Mouse (Mus musculus): ENCODE results near the gene Iars2. TPM values are rescaled to one million over a fixed set of nuclear protein-coding genes. Genes with fewer than 3 reads are reported as not detected.
"Not testable (repeated sequence)": the region's sequence is repeated elsewhere in the genome, so short reads cannot be mapped to it uniquely, and the experiment has no call there.

Gene Iars2
- total RNA-seq, 2 experiments from 2014 or later: 72.1 to 72.3 TPM

DNA sequence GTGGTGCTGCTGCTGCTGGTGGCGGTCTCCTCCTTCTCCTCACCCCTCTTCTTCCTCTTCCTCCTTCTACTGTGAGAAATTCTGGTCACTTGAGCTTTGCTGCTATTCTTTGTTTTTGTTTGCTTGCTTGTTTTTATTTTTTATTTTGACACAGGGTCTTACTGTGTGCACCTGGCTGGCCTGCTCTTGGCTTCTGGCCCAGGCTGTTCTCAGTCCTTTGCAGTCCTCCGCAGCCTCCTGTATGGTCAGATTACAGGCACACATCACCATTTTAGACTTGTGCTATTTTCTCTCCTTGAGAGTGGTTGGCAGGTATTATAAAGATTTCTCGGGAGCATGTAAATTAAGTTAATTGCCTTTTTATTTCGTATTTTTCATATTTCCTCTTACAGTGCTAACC lies 4.9 kb upstream of the Iars2 start:
- DNase-seq: no peak
- intact Hi-C loops (cut with DNase I): no loop called here

DNA sequence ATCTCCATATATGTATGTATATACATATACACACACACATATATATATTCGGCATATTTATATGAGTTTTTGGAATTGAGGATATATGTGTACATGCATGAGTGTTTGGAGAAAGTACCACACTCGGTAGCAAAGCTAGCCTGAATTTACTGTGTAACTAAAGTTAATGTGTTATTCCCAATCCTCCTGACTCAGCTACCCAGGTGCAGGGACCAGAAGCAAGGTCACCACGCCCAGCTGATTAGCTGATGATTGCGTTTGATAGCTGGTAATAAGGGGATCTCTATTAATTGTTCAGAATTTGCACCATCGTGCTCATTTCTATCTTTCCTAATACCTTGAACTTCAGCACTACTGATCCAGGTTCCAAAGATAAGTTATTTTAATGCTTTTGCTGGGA lies 4.5 kb upstream of the Iars2 start:
- intact Hi-C loops (cut with DNase I): loop anchor here (2.0 kb wide), 1 partner anchor 29 kb away; the partner anchor contains the start of gene Eprs
- no peak for DNase-seq

GRCm38 (mm10) chr1:185331983-185332430 lies 2.8 kb upstream of the Iars2 start, which contains the start of gene Bpnt1:
Gene Bpnt1, plus strand, starts transcription at chr1:185332149.
- intact Hi-C loops (cut with DNase I): loop anchor here (2.0 kb wide), 1 partner anchor 31 kb away; the partner anchor contains the start of gene Eprs

GRCm38 (mm10) chr1:185331364-185331763 lies 2.2 kb upstream of the Iars2 start:
- intact Hi-C loops (cut with DNase I): no loop called here
- no peak for DNase-seq

More at GRCm38 (mm10) chr1:185331983-185332430, 2.8 kb upstream of the Iars2 start, which contains the start of gene Bpnt1:
- DNase-seq: peak; percentile 90 to 93

GRCm38 (mm10) chr1:185329851-185330250 lies 655 bp upstream of the Iars2 start:
- intact Hi-C loops (cut with DNase I): no loop called here
- no peak for DNase-seq

- intact Hi-C loops (cut with DNase I); DNase-seq: not testable (repeated sequence)
Observed at GRCm38 (mm10) chr1:185327754-185328345, 1.3 kb downstream of the Iars2 start.

GRCm38 (mm10) chr1:185315846-185316568 lies 13.2 kb downstream of the Iars2 start:
- no peak for DNase-seq
- intact Hi-C loops (cut with DNase I): no loop called here

- intact Hi-C loops (cut with DNase I): no loop called here
- DNase-seq: no peak
Observed at GRCm38 (mm10) chr1:185314546-185314945, 14.7 kb downstream of the Iars2 start.

- intact Hi-C loops (cut with DNase I): no loop called here
- DNase-seq: peak; percentile 28 to 30
Observed at GRCm38 (mm10) chr1:185311949-185312348, 17.2 kb downstream of the Iars2 start.

- peak; percentile 71 to 76 for DNase-seq
- intact Hi-C loops (cut with DNase I): no loop called here
Observed at GRCm38 (mm10) chr1:185308908-185309307, 20.3 kb downstream of the Iars2 start.

GRCm38 (mm10) chr1:185308334-185308733 lies 20.9 kb downstream of the Iars2 start:
- intact Hi-C loops (cut with DNase I): no loop called here
- DNase-seq: no peak

DNA sequence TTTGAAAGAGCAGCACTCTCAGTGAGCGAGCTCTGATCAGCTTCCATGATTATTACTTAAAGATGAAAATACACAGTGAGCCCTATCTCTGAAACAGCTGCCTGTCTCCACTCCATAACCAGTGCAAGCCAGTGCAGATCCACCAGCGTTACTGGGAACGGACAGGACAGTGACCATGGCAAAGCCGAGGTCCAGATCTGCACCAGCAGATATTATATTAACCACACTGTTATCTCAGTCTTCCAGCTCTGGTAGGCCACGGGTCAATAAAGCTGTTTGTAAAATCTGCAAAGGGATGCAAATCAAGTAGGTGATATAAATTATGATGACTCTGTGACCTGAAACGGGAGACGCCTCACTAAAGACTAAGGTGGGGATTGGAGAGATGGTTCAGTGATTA lies 21.6 kb downstream of the Iars2 start:
- intact Hi-C loops (cut with DNase I): no loop called here
- DNase-seq: no peak

- DNase-seq: no peak
- intact Hi-C loops (cut with DNase I): no loop called here
Observed at GRCm38 (mm10) chr1:185306836-185307235, 22.4 kb downstream of the Iars2 start.

GRCm38 (mm10) chr1:185302816-185303215 lies 26.4 kb downstream of the Iars2 start:
- intact Hi-C loops (cut with DNase I): no loop called here

GRCm38 (mm10) chr1:185298496-185298895 lies 30.7 kb downstream of the Iars2 start:
- DNase-seq: no peak
- intact Hi-C loops (cut with DNase I): no loop called here

More at GRCm38 (mm10) chr1:185302816-185303215, 26.4 kb downstream of the Iars2 start:
- DNase-seq: no peak

DNA sequence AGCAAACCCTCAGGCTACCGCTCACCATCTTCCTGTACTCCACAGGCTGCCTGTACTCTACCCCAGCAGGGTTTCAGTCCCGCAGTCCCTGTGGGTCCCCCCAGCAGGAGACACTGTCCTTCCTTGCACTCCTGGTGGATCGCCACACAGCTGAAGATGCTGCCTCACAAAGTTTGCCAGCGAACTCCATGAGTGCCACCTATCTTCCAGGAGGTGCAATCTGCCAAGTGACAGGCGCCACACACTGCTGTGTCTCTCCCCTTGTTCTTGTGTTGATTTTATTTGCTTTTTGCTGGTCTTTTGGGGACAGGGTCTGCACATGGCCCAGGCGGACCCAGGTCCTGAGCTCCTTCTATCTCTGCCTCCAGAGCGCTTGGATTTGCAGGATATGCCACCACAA lies 32.3 kb downstream of the Iars2 start:
- no peak for DNase-seq

GRCm38 (mm10) chr1:185292646-185293360 lies 36.4 kb downstream of the Iars2 start:
- intact Hi-C loops (cut with DNase I): no loop called here
- no peak for DNase-seq

More for the DNA sequence above, 32.3 kb downstream of the Iars2 start:
- intact Hi-C loops (cut with DNase I): no loop called here

DNA sequence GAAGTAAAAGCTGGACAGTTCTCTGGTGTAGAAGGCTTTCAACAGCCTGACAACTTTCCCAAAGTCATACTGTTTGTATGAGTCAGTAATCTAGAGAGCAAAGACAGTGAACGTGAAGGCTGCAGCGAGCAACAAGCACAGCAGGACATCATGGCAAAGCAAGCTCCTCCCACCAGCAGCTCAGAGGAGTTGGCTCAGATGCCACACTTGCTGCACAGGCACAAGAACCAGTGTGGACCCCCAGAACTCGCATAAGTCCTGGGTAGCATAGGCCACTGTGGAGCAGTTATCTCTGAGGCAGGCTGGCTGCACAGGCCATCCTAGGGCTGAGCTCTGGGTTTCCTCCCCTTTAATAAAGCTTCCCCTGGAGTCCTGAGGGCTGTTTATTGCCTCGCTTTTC lies 37.9 kb downstream of the Iars2 start:
- DNase-seq: no peak
- intact Hi-C loops (cut with DNase I): no loop called here

DNA sequence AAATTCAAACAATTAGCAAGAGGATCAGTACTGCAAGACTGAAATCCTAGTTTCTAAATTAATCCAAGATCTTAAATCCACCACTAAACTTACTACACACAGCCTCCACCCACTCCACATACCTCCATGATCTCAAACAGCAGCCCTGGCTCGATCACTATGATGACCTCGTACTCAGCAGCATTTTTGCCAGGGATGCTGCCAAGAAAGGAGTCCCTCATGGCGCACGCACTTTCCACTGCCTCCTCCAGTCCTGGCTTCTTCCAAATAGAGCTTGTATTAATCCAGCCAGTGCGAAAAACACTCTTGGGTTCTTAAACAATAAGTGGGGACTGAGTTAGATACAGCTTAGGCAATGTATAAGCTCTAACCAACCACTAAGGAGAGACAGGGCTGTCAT lies 40.0 kb downstream of the Iars2 start:
- intact Hi-C loops (cut with DNase I): no loop called here
- DNase-seq: peak; percentile 49 to 53

- intact Hi-C loops (cut with DNase I): no loop called here
- no peak for DNase-seq
Observed at GRCm38 (mm10) chr1:185287066-185287465, 42.1 kb downstream of the Iars2 start.

- peak; percentile 66 to 71 for DNase-seq
- intact Hi-C loops (cut with DNase I): no loop called here
Observed at GRCm38 (mm10) chr1:185285171-185285570, 44.0 kb downstream of the Iars2 start.

Data from heart, postnatal 10 days (tissue).